Mouse (Mus musculus): ENCODE measurements around the gene Tcf23. TPM values are rescaled to one million over a fixed set of nuclear protein-coding genes. Genes with fewer than 3 reads are reported as not detected.

Tcf23 gene
- total RNA-seq (2014; rRNA removed; ENCODE audit: low replicate concordance) (not detected in 2 replicates), polyA plus RNA-seq (2015; fragmentation: Nextera tagmentation; extraction: Ambion mirVana) (0.15 and 0.21 TPM in 2 replicates)

DNA sequence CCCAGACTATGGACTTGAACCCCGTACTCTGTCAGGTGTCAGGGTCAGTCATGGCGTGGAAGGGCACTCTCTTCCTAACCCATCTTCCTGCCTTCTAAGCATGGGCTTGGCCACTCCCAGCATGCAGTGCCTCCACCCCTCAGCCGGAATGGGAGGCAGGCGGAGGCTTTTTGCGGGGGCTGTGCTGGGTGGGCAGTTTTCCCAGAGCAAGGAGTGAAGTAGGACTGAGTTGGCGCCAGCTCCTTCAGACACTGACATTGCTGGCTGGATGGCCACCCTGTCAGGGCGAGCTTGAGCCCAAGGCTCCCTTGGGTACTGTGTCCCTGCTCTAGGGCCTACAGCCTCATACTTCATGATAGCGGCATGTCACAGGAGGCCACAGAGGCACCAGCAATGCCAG, at the start of gene Tcf23:
Gene Tcf23, plus strand, starts transcription at position 247 of the 400 bp plus-strand sequence.
- Histone ChIP-seq H3K9ac (replicated peaks; ENCODE audit: low read depth, low read length) (no peak within 1 kb of the TSS), H3K27ac (ENCODE audit: low read depth) (0 out of 2 replicates have a peak within 1 kb of the TSS, but pooled peaks have one; percentile 11), H3K36me3 (replicated peaks; ENCODE audit: control insufficient read depth, insufficient read depth, low read length) (no peaks in the 10 kb centered on the region), H3K4me3 (ENCODE audit: low read depth, low read length) (no peak within 1 kb of the TSS), H3K4me1 (ENCODE audit: control insufficient read depth, insufficient read depth) (no peaks in the 10 kb centered on the region), H3K27me3 (ENCODE audit: control insufficient read depth, insufficient read depth, low read length) (no peaks in the 10 kb centered on the region), H3K9me3 (replicated peaks; ENCODE audit: control insufficient read depth, low read length) (no peaks in the 10 kb centered on the region), H3K4me2 (ENCODE audit: low read depth, low read length) (no peak within 1 kb of the TSS)
- TF ChIP-seq EP300 (IDR thresholded peaks at IDR 0.05; ENCODE audit: low read depth): no peak
- no peak for TF ChIP-seq CTCF (IDR thresholded peaks at IDR 0.05; ENCODE audit: low read depth)
- ATAC-seq (ENCODE audit: insufficient read depth, low read depth) (peak; percentile 44; the same call in 1 of the 2 replicates), DNase-seq (ENCODE audit: low spot score) (peak; percentile 20)
- 42% methylated on average over 8 of the region's 8 CpGs for WGBS

DNA sequence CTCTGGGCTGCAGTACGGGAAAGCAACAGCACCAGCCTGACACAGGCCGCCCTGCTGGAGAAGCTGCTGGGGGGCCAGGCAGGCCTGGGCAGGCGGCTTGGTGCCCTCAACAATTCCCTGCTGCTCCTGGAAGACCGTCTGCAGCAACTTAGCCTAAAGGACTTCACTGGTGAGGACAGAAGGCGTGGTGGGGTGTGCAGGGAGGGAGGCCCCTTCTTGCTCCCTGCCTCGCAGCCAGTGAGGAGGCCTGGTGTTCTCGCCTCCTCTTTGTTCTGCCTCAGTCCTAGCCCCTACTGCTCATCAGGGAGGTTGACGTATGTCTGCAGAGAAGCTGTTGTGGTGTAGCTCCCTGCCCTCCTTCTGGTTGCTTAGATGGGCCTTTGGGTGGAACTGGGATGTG, 49.8 kb upstream of the Tcf23 start:
- no peak overlapping the region for H3K27ac ChIP-seq (ENCODE audit: low read depth)
- H3K4me1 ChIP-seq (ENCODE audit: control insufficient read depth, insufficient read depth): peaks cover 28% of the 10 kb centered on the region
- WGBS: 92% methylated on average over 8 of the region's 8 CpGs
- H3K4me2 ChIP-seq (ENCODE audit: low read depth, low read length): no peak overlapping the region
- TF ChIP-seq EP300 (IDR thresholded peaks at IDR 0.05; ENCODE audit: low read depth) (no peak), CTCF (IDR thresholded peaks at IDR 0.05; ENCODE audit: low read depth) (no peak)
- no peak overlapping the region for H3K4me3 ChIP-seq (ENCODE audit: low read depth, low read length)
- no peaks in the 10 kb centered on the region for H3K9me3 ChIP-seq (replicated peaks; ENCODE audit: control insufficient read depth, low read length)
- ATAC-seq (ENCODE audit: insufficient read depth, low read depth): no peak
- H3K9ac ChIP-seq (replicated peaks; ENCODE audit: low read depth, low read length): no peak overlapping the region
- peaks cover 20% of the 10 kb centered on the region; the same call in 1 of the 2 replicates for H3K36me3 ChIP-seq (replicated peaks; ENCODE audit: control insufficient read depth, insufficient read depth, low read length)
- no peaks in the 10 kb centered on the region for H3K27me3 ChIP-seq (ENCODE audit: control insufficient read depth, insufficient read depth, low read length)
- DNase-seq (ENCODE audit: low spot score): no peak

- Histone ChIP-seq H3K4me2 (ENCODE audit: low read depth, low read length) (no peak overlapping the region), H3K4me1 (ENCODE audit: control insufficient read depth, insufficient read depth) (peaks cover 25% of the 10 kb centered on the region), H3K27me3 (ENCODE audit: control insufficient read depth, insufficient read depth, low read length) (no peaks in the 10 kb centered on the region), H3K4me3 (ENCODE audit: low read depth, low read length) (no peak overlapping the region), H3K36me3 (replicated peaks; ENCODE audit: control insufficient read depth, insufficient read depth, low read length) (peaks cover 20% of the 10 kb centered on the region; the same call in 1 of the 2 replicates), H3K27ac (ENCODE audit: low read depth) (no peak overlapping the region), H3K9ac (replicated peaks; ENCODE audit: low read depth, low read length) (no peak overlapping the region), H3K9me3 (replicated peaks; ENCODE audit: control insufficient read depth, low read length) (no peaks in the 10 kb centered on the region)
- TF ChIP-seq CTCF (IDR thresholded peaks at IDR 0.05; ENCODE audit: low read depth) (no peak), EP300 (IDR thresholded peaks at IDR 0.05; ENCODE audit: low read depth) (no peak)
- ATAC-seq (ENCODE audit: insufficient read depth, low read depth): no peak
- 73% methylated on average over 11 of the region's 11 CpGs for WGBS
- DNase-seq (ENCODE audit: low spot score): no peak
Measured at GRCm38 (mm10) chr5:30919831-30920614, 48.4 kb upstream of the Tcf23 start.

- peak overlapping the region; percentile 78; the same call in 1 of the 2 replicates for H3K4me2 ChIP-seq (ENCODE audit: low read depth, low read length)
- 67% methylated on average over 19 of the region's 19 CpGs for WGBS
- DNase-seq (ENCODE audit: low spot score): no peak
- peaks cover 20% of the 10 kb centered on the region; the same call in 1 of the 2 replicates for H3K36me3 ChIP-seq (replicated peaks; ENCODE audit: control insufficient read depth, insufficient read depth, low read length)
- no peak for TF ChIP-seq EP300 (IDR thresholded peaks at IDR 0.05; ENCODE audit: low read depth)
- TF ChIP-seq CTCF (IDR thresholded peaks at IDR 0.05; ENCODE audit: low read depth): no peak
- ATAC-seq (ENCODE audit: insufficient read depth, low read depth): no peak
- H3K27me3 ChIP-seq (ENCODE audit: control insufficient read depth, insufficient read depth, low read length): no peaks in the 10 kb centered on the region
- H3K4me3 ChIP-seq (ENCODE audit: low read depth, low read length): no peak overlapping the region
- H3K4me1 ChIP-seq (ENCODE audit: control insufficient read depth, insufficient read depth): peaks cover 19% of the 10 kb centered on the region
- no peak overlapping the region for H3K9ac ChIP-seq (replicated peaks; ENCODE audit: low read depth, low read length)
- no peak overlapping the region for H3K27ac ChIP-seq (ENCODE audit: low read depth)
- H3K9me3 ChIP-seq (replicated peaks; ENCODE audit: control insufficient read depth, low read length): no peaks in the 10 kb centered on the region
Measured at GRCm38 (mm10) chr5:30920621-30921020, 47.8 kb upstream of the Tcf23 start.

DNA sequence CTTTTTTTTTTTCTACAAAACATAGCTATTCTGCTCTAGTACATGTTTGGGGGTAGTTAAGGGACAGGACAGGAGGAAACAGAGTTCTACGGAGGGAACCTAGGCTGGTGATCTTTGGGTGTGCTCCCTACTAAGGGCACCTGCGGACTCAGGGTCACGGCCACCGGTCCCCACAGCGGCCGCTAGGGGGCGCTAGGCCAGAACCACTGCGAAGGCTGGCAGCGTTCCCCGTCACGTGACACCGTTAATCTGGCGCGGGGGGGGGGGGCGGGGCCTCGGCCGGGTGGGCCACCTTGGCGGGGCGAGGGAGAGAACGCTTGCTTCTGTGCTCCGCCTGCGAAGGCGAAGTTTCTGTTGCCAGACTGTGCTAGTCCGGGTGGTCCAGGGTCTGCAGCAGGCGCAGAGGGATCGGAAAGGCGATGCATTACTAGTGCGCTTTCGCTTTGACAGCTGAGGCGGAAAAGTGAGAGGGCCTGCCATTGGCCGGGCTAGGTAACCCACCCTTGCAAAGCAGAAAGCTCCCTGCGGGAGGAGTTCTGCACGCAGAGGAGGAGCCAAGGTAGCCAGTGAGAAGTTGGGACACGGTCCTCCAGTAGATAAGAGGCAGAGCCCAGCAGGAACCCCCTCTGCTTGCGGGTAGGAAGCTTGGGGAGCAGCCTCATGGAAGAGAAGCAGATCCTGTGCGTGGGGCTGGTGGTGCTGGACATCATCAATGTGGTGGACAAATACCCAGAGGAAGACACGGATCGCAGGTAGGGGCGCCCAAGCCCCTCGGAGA, 47.0 kb upstream of the Tcf23 start, which contains the start of gene Khk:
Gene Khk, plus strand, starts transcription at position 176 of the 778 bp plus-strand sequence.
- H3K4me3 ChIP-seq (ENCODE audit: low read depth, low read length): peak within 1 kb of the TSS; percentile 65
- peaks cover 15% of the 10 kb centered on the region; the same call in 1 of the 2 replicates for H3K4me1 ChIP-seq (ENCODE audit: control insufficient read depth, insufficient read depth)
- H3K27me3 ChIP-seq (ENCODE audit: control insufficient read depth, insufficient read depth, low read length): no peaks in the 10 kb centered on the region
- H3K9me3 ChIP-seq (replicated peaks; ENCODE audit: control insufficient read depth, low read length): no peaks in the 10 kb centered on the region
- peak; percentile 85 for ATAC-seq (ENCODE audit: insufficient read depth, low read depth)
- WGBS: 1% methylated on average over 38 of the region's 40 CpGs
- H3K27ac ChIP-seq (ENCODE audit: low read depth): peak within 1 kb of the TSS; percentile 82
- DNase-seq (ENCODE audit: low spot score): peak; percentile 87
- H3K4me2 ChIP-seq (ENCODE audit: low read depth, low read length): peak within 1 kb of the TSS; percentile 78
- peaks cover 20% of the 10 kb centered on the region; the same call in 1 of the 2 replicates for H3K36me3 ChIP-seq (replicated peaks; ENCODE audit: control insufficient read depth, insufficient read depth, low read length)
- peak within 1 kb of the TSS; percentile 49 for H3K9ac ChIP-seq (replicated peaks; ENCODE audit: low read depth, low read length)
- TF ChIP-seq CTCF (IDR thresholded peaks at IDR 0.05; ENCODE audit: low read depth): peak; percentile 88
- no peak for TF ChIP-seq EP300 (IDR thresholded peaks at IDR 0.05; ENCODE audit: low read depth)
